Mouse (Mus musculus) erythroblast, embryonic 14.5 days (primary cell): ENCODE measurements around the gene Pou2f2.

Experiments used
- GATA1 ChIP-seq: IDR thresholded peaks from 2 replicates; pipeline ENCODE4 v1.6.1; 2012; ENCODE audit warnings: low read length, inconsistent platforms, mixed read lengths
- TAL1 ChIP-seq: IDR thresholded peaks from 3 replicates; pipeline ENCODE4 v1.6.1; 2012; ENCODE audit warnings: low read length, inconsistent platforms, mixed read lengths

GRCm38 (mm10) chr7:25137553-25137952 lies 42.0 kb downstream of the Pou2f2 start:
- TF ChIP-seq GATA1 (no peak), TAL1 (no peak)
